Mouse (Mus musculus) fat pad, adult 2 months (tissue): ENCODE measurements around the gene Plcb1.

Source experiments
- DNase-seq: peaks from one replicate; pipeline ENCODE4 v3.0.0-alpha.2; 2011; ENCODE audit warnings: low read depth, low spot score; ENCODE audit errors: extremely low read depth

The Plcb1 gene

GRCm38 (mm10) chr2:135049283-135049682, 263.4 kb downstream of the Plcb1 start:
- DNase-seq: peak; percentile 33

GRCm38 (mm10) chr2:135051540-135052288, 265.8 kb downstream of the Plcb1 start:
- DNase-seq: no peak

GRCm38 (mm10) chr2:135053391-135053790, 267.5 kb downstream of the Plcb1 start:
- no peak for DNase-seq

- no peak for DNase-seq
Measured at GRCm38 (mm10) chr2:135067419-135067818, 281.6 kb downstream of the Plcb1 start.

GRCm38 (mm10) chr2:135071349-135071748, 285.5 kb downstream of the Plcb1 start:
- DNase-seq: no peak

GRCm38 (mm10) chr2:135072503-135072902, 286.6 kb downstream of the Plcb1 start:
- DNase-seq: no peak

- DNase-seq: no peak
Measured at GRCm38 (mm10) chr2:135073014-135073413, 287.1 kb downstream of the Plcb1 start.

- peak; percentile 25 for DNase-seq
Measured at GRCm38 (mm10) chr2:135075375-135075774, 289.5 kb downstream of the Plcb1 start.

- no peak for DNase-seq
Measured at GRCm38 (mm10) chr2:135092588-135093162, 306.8 kb downstream of the Plcb1 start.

GRCm38 (mm10) chr2:135101292-135101691, 315.4 kb downstream of the Plcb1 start:
- DNase-seq: no peak

GRCm38 (mm10) chr2:135101943-135102342, 316.1 kb downstream of the Plcb1 start:
- no peak for DNase-seq

GRCm38 (mm10) chr2:135106649-135107048, 320.8 kb downstream of the Plcb1 start:
- no peak for DNase-seq

- DNase-seq: no peak
Measured at GRCm38 (mm10) chr2:135108607-135109006, 322.7 kb downstream of the Plcb1 start.

GRCm38 (mm10) chr2:135114501-135115128, 328.7 kb downstream of the Plcb1 start:
- no peak for DNase-seq

GRCm38 (mm10) chr2:135123057-135123456, 337.2 kb downstream of the Plcb1 start:
- DNase-seq: no peak

- no peak for DNase-seq
Measured at GRCm38 (mm10) chr2:135123695-135124343, 338.0 kb downstream of the Plcb1 start.

- DNase-seq: no peak
Measured at GRCm38 (mm10) chr2:135140576-135140975, 354.7 kb downstream of the Plcb1 start.

- no peak for DNase-seq
Measured at GRCm38 (mm10) chr2:135152289-135152688, 366.4 kb downstream of the Plcb1 start.

- DNase-seq: no peak
Measured at GRCm38 (mm10) chr2:135153248-135153647, 367.4 kb downstream of the Plcb1 start.

- DNase-seq: no peak
Measured at GRCm38 (mm10) chr2:135156055-135156454, 370.2 kb downstream of the Plcb1 start.

- no peak for DNase-seq
Measured at GRCm38 (mm10) chr2:135157961-135158360, 372.1 kb downstream of the Plcb1 start.

- no peak for DNase-seq
Measured at GRCm38 (mm10) chr2:135161673-135162072, 375.8 kb downstream of the Plcb1 start.
